Mouse (Mus musculus): Measurements from ENCODE around the gene A130010J15Rik. TPM values are rescaled to one million over a fixed set of nuclear protein-coding genes. Genes with fewer than 3 reads are reported as not detected.

A130010J15Rik gene
- polyA plus RNA-seq (2017; shearing (Covaris generic)), result 10 to 100 TPM in 1 of 2 experiments, 1 to 10 TPM in 1; 9.8 to 16.4 TPM

DNA sequence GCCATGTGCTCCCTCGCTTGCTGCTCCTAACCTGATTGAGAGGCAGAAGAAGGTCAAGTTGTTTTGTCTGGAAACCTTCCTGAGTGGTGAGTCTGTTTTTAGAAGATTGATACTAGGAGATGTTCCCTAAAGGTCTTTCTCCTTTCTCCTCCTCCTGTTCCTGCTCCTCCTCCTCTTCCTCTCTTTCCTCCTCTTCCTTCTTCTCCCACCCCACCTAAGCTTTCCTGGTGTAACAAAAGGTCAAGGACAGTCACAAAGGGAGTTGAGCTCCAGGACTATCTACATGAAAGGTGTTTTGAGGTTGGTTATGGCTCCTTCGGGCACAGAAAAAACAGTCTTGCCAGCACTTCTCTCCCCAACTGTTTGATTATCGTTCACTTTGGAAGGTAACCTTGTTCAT is at the start of gene A130010J15Rik:
Gene A130010J15Rik (plus strand): TSS at position 301 of the 400 bp plus-strand sequence.
- ATAC-seq, result no peak

DNA sequence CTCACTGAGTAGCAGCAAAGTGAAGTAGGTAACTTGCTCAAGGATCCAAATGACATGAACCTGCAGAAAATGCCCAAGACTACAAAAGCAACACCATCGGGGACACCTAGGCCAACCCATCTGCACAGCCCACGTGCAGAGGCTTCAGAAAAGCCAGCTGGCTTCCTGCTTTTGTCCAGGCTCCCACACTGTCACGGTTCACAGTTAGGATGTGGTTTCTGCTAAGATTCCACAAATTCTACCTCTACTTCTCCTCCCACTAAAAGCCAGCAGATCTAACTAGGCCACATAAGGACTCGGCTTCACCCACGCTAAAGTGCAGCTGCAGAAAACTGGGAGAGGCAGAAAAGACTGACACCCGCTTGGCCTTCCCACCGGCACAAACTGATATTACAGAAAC is 45.1 kb upstream of the A130010J15Rik start:
- no peak for ATAC-seq

- no peak for ATAC-seq
Measured at GRCm38 (mm10) chr1:193123290-193123689, 44.6 kb upstream of the A130010J15Rik start.

DNA sequence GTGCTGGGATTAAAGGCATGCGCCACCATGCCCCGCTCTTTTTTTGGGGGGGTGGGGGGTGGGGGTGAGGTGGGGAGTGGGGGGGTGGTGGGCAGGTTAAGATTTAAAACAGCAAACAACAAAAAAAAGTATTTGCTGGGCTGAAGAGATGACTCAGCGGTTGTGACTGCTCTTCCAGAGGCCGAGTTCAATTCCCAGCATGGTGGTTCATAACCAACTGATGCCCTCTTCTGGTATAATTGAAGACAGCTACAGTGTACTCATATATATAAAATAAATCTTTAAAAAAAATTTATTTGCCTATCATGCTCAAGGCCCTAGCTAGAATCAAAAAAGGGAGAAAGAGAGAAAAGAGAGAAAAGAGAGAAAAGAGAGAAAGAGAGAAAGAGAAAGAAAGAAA is 42.0 kb upstream of the A130010J15Rik start:
- ATAC-seq, result no peak

DNA sequence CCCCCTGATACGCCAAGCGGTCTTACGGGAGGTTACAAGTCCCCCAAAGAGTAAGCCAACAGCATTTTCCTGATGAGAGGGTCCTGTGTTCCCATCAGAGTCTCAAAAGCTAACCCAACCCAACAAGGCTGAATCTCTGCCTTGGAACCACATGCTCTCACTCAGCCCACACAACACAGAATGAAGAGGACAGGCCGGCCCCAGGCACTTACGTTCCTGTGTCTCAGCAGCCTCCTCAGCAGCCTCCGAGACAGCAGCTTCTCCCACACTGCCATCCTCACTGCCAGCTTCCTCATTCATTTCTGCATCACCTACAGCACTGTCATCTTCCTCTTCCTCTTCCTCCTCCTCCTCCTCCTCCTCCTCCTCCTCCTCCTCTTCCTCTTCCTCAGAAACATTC is 39.8 kb upstream of the A130010J15Rik start:
- no peak for ATAC-seq

- ATAC-seq, result no peak
Measured at GRCm38 (mm10) chr1:193129321-193129720, 38.5 kb upstream of the A130010J15Rik start.

GRCm38 (mm10) chr1:193129786-193130455 is 37.9 kb upstream of the A130010J15Rik start, which contains the start of gene Diexf:
Gene Diexf, minus strand, starts transcription at chr1:193130272.
- peak; percentile 75 for ATAC-seq

DNA sequence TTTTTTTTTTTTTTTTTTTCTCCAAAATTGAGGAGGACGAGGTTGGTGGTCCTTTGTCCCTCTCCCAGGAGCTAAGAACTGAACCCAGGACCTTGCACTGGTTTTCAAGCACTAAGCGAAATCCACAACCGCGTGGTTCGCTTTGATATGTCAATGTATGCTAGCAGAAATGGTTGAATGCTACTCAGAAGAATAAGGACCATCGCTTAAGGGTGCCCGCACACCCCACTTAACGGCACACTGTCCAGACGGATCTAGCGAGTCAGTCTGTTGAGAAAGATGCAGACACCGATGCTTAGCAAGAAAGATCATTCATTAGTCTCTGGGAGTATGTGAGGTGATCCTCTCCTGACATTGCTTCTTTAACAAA is 37.4 kb upstream of the A130010J15Rik start:
- ATAC-seq, result peak; percentile 19

GRCm38 (mm10) chr1:193130839-193131238 is 37.0 kb upstream of the A130010J15Rik start:
- ATAC-seq, result peak; percentile 67

- ATAC-seq, result no peak
Measured at GRCm38 (mm10) chr1:193131311-193131948, 36.4 kb upstream of the A130010J15Rik start.

DNA sequence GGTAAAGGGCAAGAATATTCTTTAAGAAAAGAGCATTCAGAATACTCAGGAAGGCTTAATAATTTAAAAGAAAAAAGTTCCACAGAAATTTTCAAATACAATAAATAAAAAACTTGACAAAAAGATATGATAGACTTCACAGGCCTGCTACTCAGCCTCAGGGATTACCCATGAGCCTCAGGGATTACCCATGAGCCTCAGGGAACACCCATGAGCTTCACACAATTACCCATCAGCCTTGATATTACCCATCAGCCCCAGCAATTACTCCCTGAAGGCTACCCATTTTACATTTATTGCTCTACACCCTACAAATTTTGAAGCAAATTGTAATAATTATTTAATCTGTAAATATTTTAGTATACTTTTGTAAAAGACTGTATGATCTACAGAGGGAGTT is 35.5 kb upstream of the A130010J15Rik start:
- no peak for ATAC-seq

- no peak for ATAC-seq
Measured at GRCm38 (mm10) chr1:193133726-193134125, 34.1 kb upstream of the A130010J15Rik start.

DNA sequence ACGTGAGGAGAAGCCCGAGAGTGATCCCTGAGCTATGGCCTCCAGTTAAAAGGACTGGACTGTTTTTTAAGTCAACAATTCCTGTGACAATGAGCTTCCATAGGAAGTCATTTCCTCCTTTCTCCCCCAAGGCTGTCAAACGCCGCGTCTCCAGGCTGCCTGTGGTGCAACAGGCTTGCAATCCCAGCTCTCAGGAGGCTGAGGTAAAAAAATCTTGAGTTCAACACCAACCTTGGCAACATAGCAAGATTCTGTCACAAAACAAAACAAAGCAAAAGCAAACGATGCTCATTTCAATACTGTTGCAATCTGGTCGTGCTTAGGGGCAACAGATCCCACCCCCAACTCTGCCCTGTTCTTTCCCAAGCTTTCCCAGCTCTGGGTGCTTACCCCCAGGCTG is 29.8 kb upstream of the A130010J15Rik start:
- ATAC-seq, result no peak

DNA sequence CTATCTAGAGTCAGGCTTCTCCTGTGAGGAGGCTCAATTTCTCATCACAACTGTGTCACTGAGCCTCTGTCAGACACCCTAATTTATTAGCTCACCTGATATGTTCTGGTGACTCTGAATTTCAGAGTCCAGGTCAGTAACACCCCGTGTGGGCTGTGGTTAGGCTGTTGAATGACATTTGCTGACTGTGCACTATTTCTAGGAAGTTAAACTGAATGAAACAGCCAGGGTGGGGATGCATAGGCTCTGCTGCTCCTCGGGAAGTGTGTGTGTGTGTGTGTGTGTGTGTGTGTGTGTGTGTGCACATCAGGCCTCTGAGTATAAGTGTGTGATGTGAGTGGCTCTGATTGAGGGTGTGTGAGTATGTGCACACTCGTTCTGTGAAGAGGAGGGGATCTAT is 29.2 kb upstream of the A130010J15Rik start:
- peak; percentile 46 for ATAC-seq

- no peak for ATAC-seq
Measured at GRCm38 (mm10) chr1:193141118-193141517, 26.7 kb upstream of the A130010J15Rik start.

DNA sequence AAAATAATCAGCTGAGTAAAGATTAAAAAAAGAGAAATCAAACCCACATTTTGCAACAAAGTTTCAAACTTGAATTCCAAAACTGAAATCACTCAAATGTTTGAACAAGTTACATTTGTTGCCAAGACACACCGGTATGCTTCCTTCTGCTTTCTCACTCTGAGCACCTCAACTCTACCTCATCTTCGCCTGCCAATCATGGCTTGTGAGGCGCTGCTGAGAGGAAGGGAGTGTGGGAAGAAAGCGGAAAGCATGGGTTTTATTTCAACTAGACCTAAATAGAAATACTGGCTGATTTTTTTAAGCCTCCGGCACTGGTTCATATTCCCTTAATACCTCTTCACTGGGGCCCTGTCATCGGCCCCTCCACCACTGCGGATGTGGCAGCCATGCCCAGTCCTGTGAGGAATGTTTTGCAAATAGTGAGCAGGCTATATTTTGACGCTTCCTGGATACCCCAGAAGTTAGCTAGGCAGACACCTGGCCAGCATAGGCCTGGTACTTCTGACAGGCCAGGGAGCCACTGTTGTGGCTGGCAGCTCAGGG is 25.3 kb upstream of the A130010J15Rik start:
- ATAC-seq, result no peak

- no peak for ATAC-seq
Measured at GRCm38 (mm10) chr1:193144516-193144915, 23.3 kb upstream of the A130010J15Rik start.

- no peak for ATAC-seq
Measured at GRCm38 (mm10) chr1:193145101-193145500, 22.7 kb upstream of the A130010J15Rik start.

DNA sequence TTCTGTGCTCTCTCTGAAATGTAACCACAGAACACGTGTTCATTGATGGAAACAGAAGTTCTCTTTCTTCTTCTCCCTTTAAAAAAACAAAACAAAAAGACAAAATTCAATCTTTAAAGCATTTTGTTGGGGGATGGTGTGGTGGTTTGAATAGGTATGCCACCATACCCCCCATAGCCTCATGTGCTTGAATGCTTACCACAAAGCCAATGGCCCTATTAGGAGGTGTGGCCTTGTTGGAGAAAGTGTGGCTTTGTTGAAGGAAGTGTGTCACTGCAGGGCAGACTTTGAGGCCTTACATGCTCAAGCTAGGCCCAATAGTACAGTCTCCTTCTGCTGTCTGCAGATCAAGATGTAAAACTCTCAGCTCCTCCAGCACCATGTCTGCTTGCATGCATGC is 21.4 kb upstream of the A130010J15Rik start:
- ATAC-seq, result peak; percentile 69

DNA sequence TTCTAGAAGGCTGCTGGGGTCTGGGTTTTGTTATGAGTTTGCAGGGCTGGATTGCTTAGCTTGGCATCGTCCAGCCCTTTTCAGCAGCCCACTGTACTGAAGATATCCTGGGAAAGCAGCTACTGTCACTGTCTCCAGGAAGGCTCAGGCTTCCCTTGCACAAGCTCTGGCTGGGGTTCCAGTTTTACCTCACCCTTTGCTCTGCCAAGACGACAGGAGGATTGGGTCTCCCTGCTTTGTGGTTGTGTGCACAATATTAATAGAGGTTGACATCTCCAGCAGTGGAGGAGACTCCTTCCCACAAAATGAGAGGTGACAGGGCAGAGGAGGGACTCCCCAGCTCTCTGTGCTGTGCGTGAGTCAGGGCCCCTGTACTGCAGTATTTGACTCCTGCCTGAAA is 18.6 kb upstream of the A130010J15Rik start:
- ATAC-seq, result no peak

DNA sequence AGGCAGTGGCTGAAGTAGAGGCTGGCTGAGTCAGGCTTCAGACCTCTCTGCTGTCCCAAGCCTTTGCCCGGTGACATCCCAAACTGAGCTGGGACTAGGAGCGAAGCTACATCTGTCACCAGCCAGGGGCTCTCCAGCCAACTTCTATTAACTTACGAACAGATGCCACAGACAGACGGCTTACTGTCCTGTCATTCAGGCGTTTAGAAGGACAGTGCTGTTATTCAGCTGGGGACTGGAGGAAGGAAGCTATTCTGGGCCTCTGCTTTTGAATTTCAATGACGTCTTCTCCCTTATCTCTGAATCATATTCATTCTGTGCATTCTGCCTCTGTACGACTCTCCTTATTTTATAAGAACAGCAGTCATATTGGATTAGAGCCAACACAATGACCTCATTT is 16.7 kb upstream of the A130010J15Rik start:
- no peak for ATAC-seq

DNA sequence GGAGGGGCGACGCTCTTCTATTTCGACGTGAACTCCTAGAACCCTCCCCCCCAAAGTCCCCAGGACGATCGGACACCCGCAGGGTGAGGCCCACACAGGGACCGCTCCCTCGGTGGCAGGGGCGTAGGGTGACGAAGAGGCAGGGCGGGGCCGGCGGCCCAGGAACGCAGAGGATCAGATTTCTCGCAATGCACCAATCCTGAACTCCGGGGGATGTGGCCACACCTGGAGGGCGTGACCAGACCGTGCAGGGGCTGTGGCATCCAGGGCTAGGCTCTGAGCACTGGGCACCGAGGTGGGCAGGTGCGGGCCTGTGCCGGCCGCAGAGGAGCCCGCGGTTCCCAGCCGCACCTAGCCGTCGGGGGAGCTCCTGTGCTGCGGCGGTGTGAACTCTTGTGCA is 15.0 kb upstream of the A130010J15Rik start, which contains the start of gene Irf6:
Gene Irf6 (plus strand): TSS at position 240 of the 400 bp plus-strand sequence.
- ATAC-seq, result peak; percentile 97

DNA sequence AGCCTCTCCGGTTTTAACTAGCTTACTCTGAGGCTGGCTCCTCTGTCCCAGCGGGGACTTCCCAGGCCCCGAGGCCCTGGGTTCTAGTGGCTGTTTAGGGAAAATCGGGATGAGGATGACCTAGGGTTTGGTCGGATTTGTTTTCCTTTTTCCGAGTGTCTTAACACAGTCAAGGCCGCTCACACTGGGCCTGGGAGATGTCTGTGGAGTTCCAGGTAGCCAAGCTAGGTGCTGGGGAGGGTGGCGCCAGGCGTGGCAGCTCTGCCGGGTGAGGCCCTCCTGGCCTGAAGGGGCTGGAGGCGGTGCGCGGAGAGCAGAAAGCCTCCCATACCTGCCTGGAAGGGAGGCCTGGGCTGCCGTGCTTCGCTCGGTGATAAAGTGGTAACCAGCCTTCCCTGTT is 14.3 kb upstream of the A130010J15Rik start:
- ATAC-seq, result no peak
